Mouse (Mus musculus): ENCODE results near the gene Plod3. TPM values are rescaled to one million over a fixed set of nuclear protein-coding genes. Genes with fewer than 3 reads are reported as not detected.

Gene Plod3
- total RNA-seq, 2 experiments from 2014 or later: 15.2 to 20.6 TPM

GRCm38 (mm10) chr5:136953440-136953951 is 33.3 kb upstream of the Plod3 start:
- DNase-seq: peak; percentile 57
- TF ChIP-seq CTCF (IDR thresholded peaks at IDR 0.05): no peak
- intact Hi-C loops (cut with DNase I): no loop called here
- peak overlapping the region; percentile 82 for H3K4me3 ChIP-seq
- H3K27ac ChIP-seq: peak overlapping the region; percentile 89

DNA sequence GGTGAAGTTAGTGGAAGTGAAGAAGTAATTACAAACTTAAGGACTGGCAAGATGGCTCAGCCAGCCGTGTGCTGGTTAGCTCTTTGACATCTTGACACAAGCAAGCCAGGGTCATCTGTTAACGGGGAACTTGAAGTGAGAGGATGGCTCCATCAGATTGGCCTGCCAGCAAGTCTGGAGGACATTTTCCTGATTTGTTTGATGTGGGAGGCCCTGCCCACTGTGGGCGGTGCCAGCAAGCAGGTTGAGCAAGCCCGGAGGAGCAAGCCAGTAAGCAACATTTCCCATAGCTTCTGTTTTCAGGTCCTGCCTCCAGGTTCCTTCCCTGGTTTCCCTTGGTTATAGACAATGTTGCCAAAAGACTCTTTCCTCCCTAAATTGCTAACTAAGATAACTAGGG is 31.2 kb upstream of the Plod3 start:
- intact Hi-C loops (cut with DNase I): no loop called here
- TF ChIP-seq CTCF (IDR thresholded peaks at IDR 0.05): no peak
- no peak for DNase-seq
- Histone ChIP-seq H3K27ac (no peak overlapping the region), H3K4me3 (no peak overlapping the region)

DNA sequence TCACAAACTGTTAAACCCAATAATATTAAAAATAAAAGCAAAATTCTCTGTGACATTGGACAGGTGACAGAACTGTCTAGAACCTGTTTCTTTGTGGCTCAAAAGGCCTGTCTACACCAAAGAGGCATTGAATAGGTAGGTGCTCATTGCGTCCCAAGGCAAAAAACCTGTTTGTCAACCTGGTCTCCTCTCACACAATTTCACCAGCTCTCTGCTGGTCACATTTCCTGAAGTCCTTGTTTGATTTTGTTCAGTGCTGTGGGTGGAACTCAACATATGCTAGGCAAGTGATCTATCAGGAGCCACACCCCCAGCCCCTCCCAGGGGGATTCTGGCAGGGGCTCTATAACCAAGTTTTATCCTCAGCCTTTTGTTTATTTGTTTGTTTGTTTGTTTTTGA is 29.6 kb upstream of the Plod3 start:
- TF ChIP-seq CTCF (IDR thresholded peaks at IDR 0.05): no peak
- intact Hi-C loops (cut with DNase I): no loop called here
- no peak for DNase-seq
- no peak overlapping the region for H3K4me3 ChIP-seq
- no peak overlapping the region for H3K27ac ChIP-seq

DNA sequence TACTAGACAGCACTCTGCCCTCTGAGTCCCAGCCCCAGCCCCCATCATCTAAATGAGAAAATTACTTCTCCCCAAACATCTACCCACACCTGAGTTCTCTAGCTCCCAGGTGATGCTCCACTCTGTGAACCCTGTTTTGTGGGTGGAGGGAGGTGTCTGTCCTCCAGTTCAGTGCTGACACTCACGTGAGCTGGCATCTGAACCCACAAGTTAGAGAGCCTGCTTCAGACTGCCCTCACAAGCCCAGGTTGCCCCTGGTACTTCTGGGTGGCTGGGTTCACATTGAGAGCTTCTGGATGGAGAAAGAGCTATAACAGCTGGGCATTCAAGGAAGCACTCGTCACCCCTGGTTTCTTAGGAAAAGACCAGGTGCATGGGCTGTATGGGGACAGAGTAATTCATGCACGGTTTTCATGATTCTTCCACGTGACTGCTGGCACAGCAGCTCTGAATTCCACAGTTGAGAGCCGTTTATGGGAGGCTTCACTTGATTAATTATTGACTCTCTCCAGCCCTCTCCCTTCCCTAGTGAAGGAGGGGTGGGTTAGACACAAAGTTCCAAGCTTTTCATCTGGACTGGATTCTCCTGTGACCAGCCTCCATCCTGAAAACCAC is 27.7 kb upstream of the Plod3 start:
- H3K4me3 ChIP-seq: no peak overlapping the region
- intact Hi-C loops (cut with DNase I): no loop called here
- peak overlapping the region; percentile 24; the same call in 1 of the 2 replicates for H3K27ac ChIP-seq
- TF ChIP-seq CTCF (IDR thresholded peaks at IDR 0.05): no peak
- no peak for DNase-seq

DNA sequence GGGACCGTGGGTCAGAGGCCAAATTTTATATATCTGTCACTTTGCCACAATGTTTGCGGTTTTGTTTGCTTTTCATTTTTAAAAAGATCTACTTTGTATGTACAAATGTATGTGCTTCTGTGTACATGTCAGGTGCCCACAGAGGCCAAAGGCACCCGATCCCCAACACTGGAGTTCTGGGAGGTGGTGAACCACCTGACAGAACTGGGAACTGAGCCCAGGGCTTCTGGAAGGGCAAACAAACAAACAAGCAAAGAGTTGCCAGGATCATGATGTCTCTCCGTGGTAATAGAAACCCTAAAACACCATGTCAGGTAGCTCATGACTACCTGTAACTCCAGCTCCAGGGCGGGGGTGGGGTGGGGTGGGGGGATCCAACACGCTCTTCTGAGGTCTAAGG is 26.8 kb upstream of the Plod3 start:
- Histone ChIP-seq H3K27ac (peak overlapping the region; percentile 29; the same call in 1 of the 2 replicates), H3K4me3 (no peak overlapping the region)
- intact Hi-C loops (cut with DNase I): no loop called here
- peak; percentile 49 for DNase-seq
- TF ChIP-seq CTCF (IDR thresholded peaks at IDR 0.05): no peak

DNA sequence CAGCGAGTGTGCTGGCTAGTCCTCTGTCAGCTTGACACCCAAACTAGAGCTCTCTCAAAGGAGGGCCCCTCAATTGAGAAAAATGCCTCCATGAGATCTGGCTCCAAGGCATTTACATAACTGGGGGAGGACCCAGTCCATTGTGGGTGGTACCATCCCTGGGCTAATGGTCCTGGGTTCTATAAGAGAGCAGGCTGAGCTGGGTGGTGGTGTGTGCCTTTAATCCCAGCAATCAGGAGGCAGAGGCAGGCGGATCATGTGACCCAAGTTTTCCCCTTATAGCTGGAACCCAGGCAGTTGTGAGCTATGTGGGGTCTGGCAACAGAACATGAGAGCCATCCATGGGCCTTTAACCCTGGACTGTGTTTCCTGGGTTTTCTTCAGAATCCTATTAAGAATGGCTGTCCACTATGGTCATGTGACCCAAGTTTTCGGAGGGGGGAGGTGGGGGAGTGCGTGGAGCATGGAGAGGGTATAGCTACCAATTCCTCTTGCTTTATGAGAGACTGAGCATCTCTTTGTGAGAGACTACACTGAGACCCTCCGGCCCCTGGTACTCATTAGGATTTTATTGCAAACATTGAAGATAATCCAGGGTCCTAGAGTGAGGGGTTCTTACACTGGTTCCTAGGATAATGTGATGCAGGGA is 25.4 kb upstream of the Plod3 start:
- intact Hi-C loops (cut with DNase I): no loop called here
- H3K27ac ChIP-seq: peak overlapping the region; percentile 98
- H3K4me3 ChIP-seq: peak overlapping the region; percentile 95
- DNase-seq: no peak
- TF ChIP-seq CTCF (IDR thresholded peaks at IDR 0.05): no peak

GRCm38 (mm10) chr5:136961983-136962461 is 24.8 kb upstream of the Plod3 start:
- peak overlapping the region; percentile 98 for H3K27ac ChIP-seq
- DNase-seq: peak; percentile 93
- no peak for TF ChIP-seq CTCF (IDR thresholded peaks at IDR 0.05)
- intact Hi-C loops (cut with DNase I): no loop called here
- peak overlapping the region; percentile 95 for H3K4me3 ChIP-seq

- no peak; the same call in 1 of the 2 replicates for TF ChIP-seq CTCF (IDR thresholded peaks at IDR 0.05)
- peak; percentile 89 for DNase-seq
- intact Hi-C loops (cut with DNase I): no loop called here
- Histone ChIP-seq H3K27ac (peak overlapping the region; percentile 98), H3K4me3 (peak overlapping the region; percentile 95)
Observed at GRCm38 (mm10) chr5:136962501-136962900, 24.3 kb upstream of the Plod3 start.

DNA sequence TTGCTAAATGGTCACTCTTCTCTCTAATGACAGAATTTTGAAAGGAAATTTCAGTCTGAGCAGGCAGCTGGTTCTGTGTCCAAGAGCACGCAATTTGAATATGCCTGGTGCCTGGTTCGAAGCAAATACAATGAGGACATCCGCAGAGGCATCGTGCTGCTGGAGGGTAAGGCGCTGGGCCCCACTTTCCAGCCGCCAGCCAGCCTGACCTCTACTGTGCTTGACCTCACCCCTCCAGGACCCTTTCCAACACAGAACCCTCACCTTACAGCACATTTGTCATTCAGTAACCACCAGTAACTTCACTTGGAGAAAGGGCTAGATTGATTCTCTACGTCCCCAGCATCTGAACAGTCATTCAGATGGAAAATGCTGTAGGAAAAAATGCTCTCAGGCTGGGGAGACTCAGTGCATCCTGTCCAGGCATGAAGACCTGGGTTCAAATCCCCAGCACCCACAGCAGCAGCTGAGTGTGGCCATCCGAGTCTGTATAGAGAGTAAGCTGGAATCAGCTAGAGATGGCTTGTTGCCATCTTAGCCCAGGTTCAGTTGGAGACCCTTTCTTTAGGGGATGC is 23.8 kb upstream of the Plod3 start:
- TF ChIP-seq CTCF (IDR thresholded peaks at IDR 0.05): no peak
- H3K4me3 ChIP-seq: peak overlapping the region; percentile 95
- intact Hi-C loops (cut with DNase I): no loop called here
- peak; percentile 32 for DNase-seq
- H3K27ac ChIP-seq: peak overlapping the region; percentile 98

DNA sequence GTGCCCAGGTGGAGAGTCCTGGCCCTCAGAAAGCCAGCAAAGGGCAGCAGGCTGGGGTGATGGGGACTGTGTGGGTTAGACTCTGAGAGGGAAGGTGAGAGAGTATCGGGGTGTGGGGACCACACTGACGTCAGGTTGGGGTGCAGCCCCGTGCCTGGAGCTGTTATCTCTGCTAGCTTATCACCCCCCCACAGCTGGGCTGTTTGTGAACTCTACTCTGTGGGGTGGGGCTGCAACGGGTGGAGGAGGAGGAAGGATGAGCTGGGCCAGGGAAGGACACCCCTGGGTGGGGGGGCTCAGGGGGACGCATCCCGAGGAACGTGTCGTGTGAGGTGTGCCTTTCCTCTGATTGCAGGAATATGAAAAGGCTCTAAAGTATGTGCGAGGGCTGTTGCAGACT is 21.6 kb upstream of the Plod3 start:
- no peak for DNase-seq
- Histone ChIP-seq H3K27ac (peak overlapping the region; percentile 86), H3K4me3 (no peak overlapping the region)
- no peak for TF ChIP-seq CTCF (IDR thresholded peaks at IDR 0.05)
- intact Hi-C loops (cut with DNase I): no loop called here

GRCm38 (mm10) chr5:136965686-136966085 is 21.1 kb upstream of the Plod3 start:
- intact Hi-C loops (cut with DNase I): no loop called here
- no peak for TF ChIP-seq CTCF (IDR thresholded peaks at IDR 0.05)
- DNase-seq: no peak
- Histone ChIP-seq H3K27ac (peak overlapping the region; percentile 86), H3K4me3 (peak overlapping the region; percentile 36)

DNA sequence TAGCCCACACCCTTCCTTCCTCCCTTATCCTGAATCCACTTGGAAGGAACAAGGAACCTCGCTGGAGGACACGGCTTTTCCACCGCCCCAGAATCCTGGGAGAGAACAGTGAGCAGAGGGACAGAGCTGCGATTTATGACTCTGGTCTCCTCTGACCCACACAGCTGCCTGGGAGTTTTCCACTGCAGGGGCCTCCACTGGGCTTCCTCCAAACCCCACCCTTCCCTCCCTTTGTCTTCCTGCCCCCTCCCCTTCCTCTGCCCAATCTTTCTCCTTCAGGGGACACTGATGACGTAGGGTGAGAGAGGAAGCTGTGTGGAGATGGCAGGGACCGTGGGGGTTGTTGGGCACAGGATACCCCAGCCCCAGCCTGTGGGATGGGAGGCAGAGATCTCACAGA is 20.5 kb upstream of the Plod3 start, which contains the start of gene Cldn15:
TSS of gene Cldn15 (plus strand) at position 286 of the 400 bp plus-strand sequence.
- Histone ChIP-seq H3K27ac (peak within 1 kb of the TSS; percentile 86), H3K4me3 (peak within 1 kb of the TSS; percentile 63)
- no peak for TF ChIP-seq CTCF (IDR thresholded peaks at IDR 0.05)
- peak; percentile 43 for DNase-seq
- intact Hi-C loops (cut with DNase I): no loop called here

DNA sequence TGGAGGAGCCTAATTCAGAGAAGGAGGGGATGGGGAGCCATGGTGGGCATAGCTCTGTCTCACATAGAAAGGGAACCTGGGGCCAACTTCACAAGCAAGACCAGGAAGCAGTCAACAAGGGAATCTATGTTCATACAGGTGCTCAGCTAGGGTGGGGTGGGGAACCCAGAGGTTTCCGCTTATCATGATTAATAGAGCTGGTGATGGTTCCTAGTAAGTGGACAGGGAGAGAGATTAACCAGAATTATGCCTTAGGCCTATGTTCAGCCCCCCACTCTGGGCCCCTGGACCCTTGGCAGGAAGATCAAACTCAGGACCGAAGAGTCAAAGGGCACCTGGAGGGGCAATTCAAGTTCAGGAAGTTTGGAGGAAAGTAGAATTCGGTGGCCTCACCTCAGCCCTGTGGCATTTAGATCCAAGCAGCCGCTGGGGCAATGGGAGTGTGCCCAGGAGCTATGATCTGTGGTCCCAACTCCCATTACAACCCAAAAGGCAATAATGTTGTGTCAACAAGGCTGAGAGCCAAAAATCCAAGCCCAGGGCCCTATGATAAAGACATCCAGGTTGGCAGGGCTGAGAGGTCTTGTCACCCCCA is 19.9 kb upstream of the Plod3 start:
- intact Hi-C loops (cut with DNase I): no loop called here
- Histone ChIP-seq H3K27ac (peak overlapping the region; percentile 86), H3K4me3 (peak overlapping the region; percentile 63)
- DNase-seq: no peak
- TF ChIP-seq CTCF (IDR thresholded peaks at IDR 0.05): no peak

Data from gastrocnemius, adult 2 months (tissue).